Comparison of ENCODE assay signal across 16 mouse cellular contexts in genomic region chr13:45661283-45662185, GRCm38 (mm10).
DNase-seq lines count a peak whose midpoint lies in the region; ATAC-seq and TF ChIP-seq lines count a peak whose summit lies in the region.
"Had no signal": no experiment of that assay in that cellular context is flagged by ENCODE, and none has a peak within 500 bp of the region (broad histone marks: within the 10 kb centered on the region; RNA-seq: fewer than 3 reads in every experiment).

No protein-coding gene starts in this region.

- 68% methylated on average over 12 of the region's 12 CpGs for WGBS in hindbrain, embryonic 12.5 days
- 64% methylated on average over 12 of the region's 12 CpGs for WGBS in hindbrain, embryonic 13.5 days
- WGBS in liver, postnatal 0 days (ENCODE audit: insufficient replicate concordance), result 79% methylated on average over 12 of the region's 12 CpGs

- H3K27me3 ChIP-seq in hindbrain, embryonic 12.5 days, result no peaks in the 10 kb centered on the region
- H3K27me3 ChIP-seq in hindbrain, embryonic 13.5 days, result no peaks in the 10 kb centered on the region
- H3K27me3 ChIP-seq in liver, postnatal 0 days (ENCODE audit: insufficient read depth, low read length), result no peaks in the 10 kb centered on the region
- H3K27me3 ChIP-seq: liver, embryonic 13.5 days; midbrain, embryonic 12.5 days had no signal

- no peak overlapping the region for H3K4me3 ChIP-seq in hindbrain, embryonic 12.5 days
- no peak overlapping the region for H3K4me3 ChIP-seq in hindbrain, embryonic 13.5 days
- H3K4me3 ChIP-seq in liver, postnatal 0 days (ENCODE audit: low read depth, low read length), result no peak overlapping the region
- H3K4me3 ChIP-seq in cortical plate, adult 2 months (ENCODE audit: insufficient read depth, low read length), result no peak overlapping the region
- H3K4me3 ChIP-seq: liver, embryonic 13.5 days; midbrain, embryonic 12.5 days had no signal

- H3K36me3 ChIP-seq in hindbrain, embryonic 12.5 days, result no peaks in the 10 kb centered on the region
- H3K36me3 ChIP-seq in hindbrain, embryonic 13.5 days, result no peaks in the 10 kb centered on the region
- H3K36me3 ChIP-seq in liver, postnatal 0 days (replicated peaks; ENCODE audit: insufficient read depth, low read length), result no peaks in the 10 kb centered on the region
- H3K36me3 ChIP-seq: liver, embryonic 13.5 days; midbrain, embryonic 12.5 days had no signal

- no peak for ATAC-seq in hindbrain, embryonic 12.5 days (ENCODE audit: low FRiP score)
- ATAC-seq in hindbrain, embryonic 13.5 days (ENCODE audit: low FRiP score), result no peak
- ATAC-seq in liver, postnatal 0 days, result no peak
- ATAC-seq: inflammation-experienced regulatory T-cells, adult 6 months had no signal

- H3K9me3 ChIP-seq in hindbrain, embryonic 12.5 days (replicated peaks), result no peaks in the 10 kb centered on the region
- no peaks in the 10 kb centered on the region for H3K9me3 ChIP-seq in hindbrain, embryonic 13.5 days
- no peaks in the 10 kb centered on the region for H3K9me3 ChIP-seq in liver, postnatal 0 days (ENCODE audit: low read length)
- H3K9me3 ChIP-seq: liver, embryonic 13.5 days; midbrain, embryonic 12.5 days had no signal

- peaks cover 5% of the 10 kb centered on the region; the same call in 1 of the 2 replicates for H3K4me1 ChIP-seq in hindbrain, embryonic 12.5 days
- H3K4me1 ChIP-seq in hindbrain, embryonic 13.5 days (replicated peaks), result peaks cover 27% of the 10 kb centered on the region
- H3K4me1 ChIP-seq in liver, postnatal 0 days (ENCODE audit: insufficient read depth), result peaks cover 7% of the 10 kb centered on the region
- H3K4me1 ChIP-seq in cortical plate, adult 2 months (ENCODE audit: control insufficient read depth, insufficient read depth, low read length), result peaks cover 16% of the 10 kb centered on the region
- H3K4me1 ChIP-seq: liver, embryonic 13.5 days; midbrain, embryonic 12.5 days had no signal

- no peak for TF ChIP-seq POLR2A in cortical plate, adult 2 months (IDR thresholded peaks at IDR 0.05; ENCODE audit: extremely low read depth, insufficient read depth, low read length)

- 0 out of 2 replicates have a peak overlapping the region, but pooled peaks have one; percentile 3 for H3K4me2 ChIP-seq in hindbrain, embryonic 12.5 days (replicated peaks)
- no peak overlapping the region for H3K4me2 ChIP-seq in hindbrain, embryonic 13.5 days
- no peak overlapping the region for H3K4me2 ChIP-seq in liver, postnatal 0 days (ENCODE audit: low read depth, low read length)
- H3K4me2 ChIP-seq: liver, embryonic 13.5 days; midbrain, embryonic 12.5 days had no signal

- TF ChIP-seq EP300 in liver, postnatal 0 days (IDR thresholded peaks at IDR 0.05; ENCODE audit: low read depth), result no peak

- H3K9ac ChIP-seq in hindbrain, embryonic 12.5 days, result no peak overlapping the region
- H3K9ac ChIP-seq in hindbrain, embryonic 13.5 days, result no peak overlapping the region
- H3K9ac ChIP-seq in liver, postnatal 0 days (replicated peaks), result no peak overlapping the region
- H3K9ac ChIP-seq: liver, embryonic 13.5 days; midbrain, embryonic 12.5 days had no signal

- H3K27ac ChIP-seq in hindbrain, embryonic 12.5 days, result no peak overlapping the region
- H3K27ac ChIP-seq in hindbrain, embryonic 13.5 days, result no peak overlapping the region
- H3K27ac ChIP-seq in liver, postnatal 0 days (ENCODE audit: low read depth), result 0 out of 2 replicates have a peak overlapping the region, but pooled peaks have one; percentile 2
- H3K27ac ChIP-seq in cortical plate, adult 2 months (ENCODE audit: insufficient read depth, low read length), result peak overlapping the region; percentile 79; the same call in 1 of the 2 replicates
- H3K27ac ChIP-seq: liver, embryonic 13.5 days; midbrain, embryonic 12.5 days had no signal

- TF ChIP-seq CTCF in liver, postnatal 0 days (IDR thresholded peaks at IDR 0.05; ENCODE audit: low read depth), result no peak
- no peak for TF ChIP-seq CTCF in cortical plate, adult 2 months (IDR thresholded peaks at IDR 0.05; ENCODE audit: extremely low read depth, insufficient read depth, low read length)

- DNase-seq in liver, postnatal 0 days, result no peak
- DNase-seq in liver, result no peak
- peak; percentile 78 for DNase-seq in NIH3T3 (ENCODE audit: low read depth)
- no peak for DNase-seq in testis, postnatal 10 days (ENCODE audit: low spot score)
- no peak for DNase-seq in cerebellum, adult 9-11 months
- DNase-seq: adrenal gland, adult 8-10 months; cerebellum, adult 9-10 months; embryo, embryonic 11 days; heart, adult 18-20 months; liver, embryonic 13.5 days; thymus, postnatal 25 days had no signal

Comparison
In these comparisons a context has a peak if more than half of its experiments do, and no peak if none do; other contexts are left out.
1. H3K27ac ChIP-seq: peak in liver, postnatal 0 days (single experiment) and cortical plate, adult 2 months (single experiment); none in hindbrain, embryonic 12.5 days (single experiment) and hindbrain, embryonic 13.5 days (single experiment).